Comparison of ENCODE assay signal across 20 mouse cellular contexts in the genomic region with DNA sequence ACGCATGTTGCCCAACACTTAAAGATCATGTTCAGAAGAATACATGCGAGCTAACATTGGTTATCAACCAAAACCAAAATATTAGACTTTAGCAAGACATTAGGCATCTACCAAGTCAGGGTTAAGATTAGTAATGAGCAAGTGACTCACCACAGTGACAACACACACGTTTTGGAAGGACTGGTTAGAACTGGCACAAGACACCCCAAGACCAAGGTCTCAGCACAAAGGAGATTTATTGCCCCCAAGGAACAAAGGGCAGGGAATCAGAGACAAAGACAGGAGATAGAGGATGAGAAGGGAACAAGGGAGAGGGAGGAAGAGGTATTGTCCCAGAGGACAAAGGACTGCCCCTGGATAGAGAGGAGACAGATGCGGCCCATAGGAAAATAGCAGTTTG.
DNase-seq lines count a peak whose midpoint lies in the region; ATAC-seq and TF ChIP-seq lines count a peak whose summit lies in the region.
"Had no signal": no experiment of that assay in that cellular context is flagged by ENCODE, and none has a peak within 500 bp of the region (broad histone marks: within the 10 kb centered on the region; RNA-seq: fewer than 3 reads in every experiment).

No protein-coding gene starts in this region.

- H3K4me3 ChIP-seq in liver, postnatal 0 days (ENCODE audit: low read depth, low read length), result no peak overlapping the region
- H3K4me3 ChIP-seq: embryonic facial prominence, embryonic 15.5 days; erythroblast, embryonic 14.5 days; forebrain, embryonic 15.5 days; heart, adult 2 months; heart, embryonic 15.5 days; hindbrain, embryonic 10.5 days; intestine, embryonic 15.5 days had no signal

- H3K4me1 ChIP-seq in liver, postnatal 0 days (ENCODE audit: insufficient read depth), result peaks cover 6% of the 10 kb centered on the region; the same call in 1 of the 2 replicates
- H3K4me1 ChIP-seq: intestine, embryonic 15.5 days had no signal

- H3K9ac ChIP-seq in liver, postnatal 0 days (replicated peaks), result no peak overlapping the region
- H3K9ac ChIP-seq: embryonic facial prominence, embryonic 15.5 days; forebrain, embryonic 15.5 days; heart, embryonic 15.5 days; hindbrain, embryonic 14.5 days; intestine, embryonic 15.5 days had no signal

- TF ChIP-seq CTCF in liver, postnatal 0 days (IDR thresholded peaks at IDR 0.05; ENCODE audit: low read depth), result no peak

- peak overlapping the region; percentile 95 for H3K27ac ChIP-seq in liver, postnatal 0 days (ENCODE audit: low read depth)
- H3K27ac ChIP-seq: embryonic facial prominence, embryonic 15.5 days; forebrain, embryonic 15.5 days; heart, adult 2 months; heart, embryonic 15.5 days; hindbrain, embryonic 10.5 days; hindbrain, embryonic 14.5 days; intestine, embryonic 15.5 days had no signal

- no peaks in the 10 kb centered on the region for H3K36me3 ChIP-seq in liver, postnatal 0 days (replicated peaks; ENCODE audit: insufficient read depth, low read length)
- H3K36me3 ChIP-seq: embryonic facial prominence, embryonic 15.5 days; forebrain, embryonic 15.5 days; heart, embryonic 15.5 days; hindbrain, embryonic 10.5 days; intestine, embryonic 15.5 days had no signal

- WGBS in liver, postnatal 0 days (ENCODE audit: insufficient replicate concordance), result 72% methylated on average over 4 of the region's 4 CpGs

- peak; percentile 61 to 83 for DNase-seq in adrenal gland, adult (ENCODE audit: inconsistent age in 2 of 2, low spot score in 1 of 2)
- no peak for DNase-seq in adrenal gland, postnatal 25 days
- no peak for DNase-seq in liver, postnatal 0 days
- no peak for DNase-seq in liver
- peak; percentile 64 for DNase-seq in adrenal gland, adult 8-10 months
- no peak for DNase-seq in kidney, adult 8-10 months
- DNase-seq in neural tube, embryonic 10.5 days (ENCODE audit: extremely low spot score, low spot score), result no peak
- DNase-seq: cerebellum, postnatal 14 days; embryo, embryonic 11 days; gastrocnemius, postnatal 10 days had no signal

- H3K4me2 ChIP-seq in liver, postnatal 0 days (ENCODE audit: low read depth, low read length), result no peak overlapping the region
- H3K4me2 ChIP-seq: embryonic facial prominence, embryonic 15.5 days; forebrain, embryonic 15.5 days; heart, embryonic 11.5 days; heart, embryonic 15.5 days; hindbrain, embryonic 14.5 days had no signal

- H3K9me3 ChIP-seq in liver, postnatal 0 days (ENCODE audit: low read length), result no peaks in the 10 kb centered on the region
- H3K9me3 ChIP-seq: embryonic facial prominence, embryonic 15.5 days; forebrain, embryonic 15.5 days; heart, embryonic 15.5 days; hindbrain, embryonic 10.5 days; intestine, embryonic 15.5 days had no signal

- TF ChIP-seq EP300 in liver, postnatal 0 days (IDR thresholded peaks at IDR 0.05; ENCODE audit: low read depth), result no peak

- H3K27me3 ChIP-seq in liver, postnatal 0 days (ENCODE audit: insufficient read depth, low read length), result no peaks in the 10 kb centered on the region
- H3K27me3 ChIP-seq: embryonic facial prominence, embryonic 15.5 days; forebrain, embryonic 15.5 days; heart, embryonic 15.5 days; intestine, embryonic 15.5 days; Patski had no signal

- ATAC-seq in liver, postnatal 0 days, result no peak
- ATAC-seq: forebrain, embryonic 15.5 days; Patski had no signal

Comparison
In these comparisons a context has a peak if more than half of its experiments do, and no peak if none do; other contexts are left out.
1. DNase-seq: peak in adrenal gland, adult (2 of 2) and adrenal gland, adult 8-10 months (single experiment); none in adrenal gland, postnatal 25 days (single experiment), liver, postnatal 0 days (single experiment), liver (single experiment), kidney, adult 8-10 months (0 of 2) and neural tube, embryonic 10.5 days (single experiment).